Mouse (Mus musculus) CD4-positive helper T cell, adult 2 months (primary cell): ENCODE results near the gene Vmn1r229.

Experiments
- DNase-seq: peaks from one replicate; pipeline ENCODE4 v3.0.0-alpha.2; 2012; ENCODE audit warnings: low read depth, missing footprints, low spot score

Gene Vmn1r229

GRCm38 (mm10) chr17:20811255-20811654 lies at the start of gene Vmn1r229:
Gene Vmn1r229, plus strand, starts transcription at chr17:20811555.
- no peak for DNase-seq

GRCm38 (mm10) chr17:20786057-20786456 lies 25.3 kb upstream of the Vmn1r229 start, which contains the start of gene Vmn1r228:
Gene Vmn1r228, minus strand, starts transcription at chr17:20786157.
- DNase-seq, result no peak

- DNase-seq, result no peak
Measured at GRCm38 (mm10) chr17:20840144-20840543, 28.8 kb downstream of the Vmn1r229 start, which contains the start of gene Vmn1r230. Gene Vmn1r230, plus strand, starts transcription at chr17:20840444.
